Mouse (Mus musculus) heart, adult 2 months (tissue): Measurements from ENCODE around the gene Zfp697.
"Not testable (repeated sequence)": the region's sequence is repeated elsewhere in the genome, so short reads cannot be mapped to it uniquely, and the experiment has no call there.

Experiments
- CTCF ChIP-seq: fragments of 200-600 bp; IDR thresholded peaks from 2 replicates; pipeline ENCODE4 v1.8.1; 2022; ENCODE audit warnings: antibody characterized with exemption, mild to moderate bottlenecking, moderate library complexity
- EP300 ChIP-seq: fragments of 200-500 bp; IDR thresholded peaks from 2 replicates; pipeline ENCODE4 v1.6.1; 2011; ENCODE audit warnings: low read depth, low read length, control low read depth; ENCODE audit not compliant: insufficient read depth
- POLR2A ChIP-seq: fragments of 200-500 bp; IDR thresholded peaks from 2 replicates; pipeline ENCODE4 v1.6.1; 2011; ENCODE audit warnings: mild to moderate bottlenecking, low read depth, low read length, control low read depth; ENCODE audit not compliant: insufficient read depth

DNA sequence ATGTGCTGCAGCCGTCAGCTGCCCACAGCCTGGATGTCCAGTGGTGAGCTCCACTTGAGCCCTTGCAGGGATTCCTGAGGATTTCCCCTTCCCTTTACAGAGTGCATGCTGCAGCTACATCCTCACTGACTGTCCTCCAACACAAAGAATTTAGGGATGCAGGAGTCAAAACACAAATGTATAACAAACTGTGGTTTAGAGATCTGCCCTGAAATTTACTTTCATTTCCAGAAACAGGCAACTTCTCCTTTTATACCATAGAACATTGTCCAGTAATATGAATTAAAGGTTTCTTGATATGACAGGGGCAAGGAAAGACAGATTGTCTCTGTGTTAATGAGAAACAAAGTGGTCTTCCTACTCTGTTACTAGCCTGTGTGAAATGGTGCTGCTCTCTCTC lies 168.6 kb downstream of the Zfp697 start:
- TF ChIP-seq CTCF, POLR2A, EP300: not testable (repeated sequence)
